Mouse (Mus musculus): ENCODE measurements at regions not wholly inside any gene's neighbourhood (a gene's known extent, or its start where the extent isn't known, plus 50 kb on each side); places are given as distances from the start of the nearest gene placed in this dataset.
A peak's percentile ranks its signal among the peaks of the same experiment; 100 is the strongest.

DNA sequence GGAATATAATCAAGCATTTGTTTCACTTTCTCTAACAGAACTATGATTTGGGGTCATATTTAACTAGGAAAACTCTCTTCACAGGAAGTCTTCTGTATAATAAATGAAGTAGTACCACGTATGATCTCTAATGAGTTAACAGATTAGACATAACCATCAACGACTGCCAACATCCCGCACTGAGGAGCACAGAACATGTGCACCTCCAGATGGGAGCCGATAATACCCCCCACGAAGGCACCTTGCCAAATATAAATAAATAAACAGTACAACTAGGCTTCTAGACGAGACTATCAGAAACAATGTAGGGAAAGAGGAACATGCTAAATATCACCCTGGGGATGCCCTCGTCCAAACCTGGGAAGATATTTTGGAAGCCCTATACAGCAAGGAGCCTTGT is 114.8 kb upstream of the Cited2 start:
- DNase-seq, result no peak

- no peak for DNase-seq
Observed at GRCm38 (mm10) chr10:17610592-17610991, 112.4 kb upstream of the Cited2 start.

DNA sequence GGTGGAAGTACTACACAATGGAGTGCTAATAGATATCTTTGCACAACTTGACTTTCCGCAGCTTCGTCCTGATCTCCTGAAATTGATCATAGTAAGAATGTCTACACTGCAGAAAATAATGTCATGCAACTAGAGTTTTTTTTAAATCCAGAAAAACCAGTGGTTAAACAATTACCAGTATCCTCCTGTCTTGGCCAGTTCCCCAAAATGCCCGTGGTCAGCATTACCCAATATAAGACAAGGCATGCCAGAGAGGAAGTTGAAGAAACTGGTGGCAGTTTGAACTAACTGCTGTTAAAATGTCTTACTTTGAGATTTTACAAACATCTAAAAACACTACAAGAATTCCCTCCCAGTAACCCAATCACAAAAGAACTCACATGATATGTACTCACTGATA is 109.7 kb upstream of the Cited2 start:
- no peak for DNase-seq

GRCm38 (mm10) chr10:17618024-17618423 is 105.0 kb upstream of the Cited2 start:
- no peak for DNase-seq

GRCm38 (mm10) chr10:17619617-17620016 is 103.4 kb upstream of the Cited2 start:
- no peak for DNase-seq

GRCm38 (mm10) chr10:17621703-17622385 is 101.2 kb upstream of the Cited2 start:
- DNase-seq, result no peak

GRCm38 (mm10) chr10:17622802-17623201 is 100.2 kb upstream of the Cited2 start:
- DNase-seq, result no peak

GRCm38 (mm10) chr10:17629709-17630108 is 93.3 kb upstream of the Cited2 start:
- no peak for DNase-seq

- no peak for DNase-seq
Observed at GRCm38 (mm10) chr10:17630861-17631581, 92.0 kb upstream of the Cited2 start.

- peak; percentile 16 for DNase-seq
Observed at GRCm38 (mm10) chr10:17631817-17632216, 91.2 kb upstream of the Cited2 start.

- DNase-seq, result no peak
Observed at GRCm38 (mm10) chr10:17632959-17633674, 89.9 kb upstream of the Cited2 start.

GRCm38 (mm10) chr10:17645363-17645762 is 77.7 kb upstream of the Cited2 start:
- DNase-seq, result no peak

- no peak for DNase-seq
Observed at GRCm38 (mm10) chr10:17646391-17646790, 76.6 kb upstream of the Cited2 start.

GRCm38 (mm10) chr10:17648077-17648476 is 74.9 kb upstream of the Cited2 start:
- no peak for DNase-seq

- no peak for DNase-seq
Observed at GRCm38 (mm10) chr10:17650997-17651750, 71.8 kb upstream of the Cited2 start.

DNA sequence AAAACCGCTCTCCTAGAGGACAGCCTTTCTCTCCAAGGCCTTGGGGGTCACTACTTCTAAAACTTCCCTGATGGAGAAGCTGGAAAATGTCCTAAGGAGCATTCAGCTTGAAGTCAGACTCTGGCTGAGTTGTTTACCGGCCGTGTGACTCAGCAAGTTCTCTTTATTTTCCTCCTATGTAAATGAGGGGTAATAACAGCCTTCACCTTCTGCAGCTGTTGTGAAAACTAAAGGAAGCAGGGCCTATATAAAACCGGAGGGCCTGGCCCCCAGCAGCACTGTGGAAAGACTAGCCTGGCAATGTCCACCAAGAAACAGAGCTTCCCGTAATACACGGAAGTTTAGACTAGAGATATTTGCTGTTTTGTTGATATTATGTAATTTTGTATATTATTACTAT is 69.7 kb upstream of the Cited2 start:
- no peak for DNase-seq

GRCm38 (mm10) chr10:17653785-17654184 is 69.2 kb upstream of the Cited2 start:
- no peak for DNase-seq

GRCm38 (mm10) chr10:17654308-17654858 is 68.6 kb upstream of the Cited2 start:
- no peak for DNase-seq

- no peak for DNase-seq
Observed at GRCm38 (mm10) chr10:17655459-17656051, 67.5 kb upstream of the Cited2 start.

GRCm38 (mm10) chr10:17656305-17656704 is 66.7 kb upstream of the Cited2 start:
- no peak for DNase-seq

- DNase-seq, result no peak
Observed at GRCm38 (mm10) chr10:17656872-17657482, 66.0 kb upstream of the Cited2 start.

DNA sequence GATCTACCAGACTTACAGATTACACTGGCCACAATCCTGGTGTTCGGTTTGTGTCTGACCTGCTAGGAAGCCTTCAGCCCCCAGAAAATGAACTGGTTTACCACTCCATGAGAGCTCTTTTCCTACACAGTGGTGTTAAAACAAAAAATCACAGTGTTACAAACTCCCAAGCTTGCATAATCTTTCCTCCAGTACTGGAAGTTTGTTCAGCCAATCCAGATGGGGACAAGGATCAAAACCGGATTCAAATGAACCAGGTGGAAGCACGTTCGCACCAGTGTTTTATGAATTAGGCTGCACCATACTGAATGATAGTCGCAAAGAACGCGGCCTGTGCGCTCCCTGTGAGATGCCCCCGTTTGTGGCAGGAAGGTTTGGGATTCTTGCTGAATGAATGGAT is 63.4 kb upstream of the Cited2 start:
- DNase-seq, result no peak

Data from heart, postnatal 4 days (tissue).